Mouse (Mus musculus) forebrain, embryonic 16.5 days (tissue): ENCODE data around the gene Gm3336. TPM values are rescaled to one million over a fixed set of nuclear protein-coding genes. Genes with fewer than 3 reads are reported as not detected.

Experiments
- ATAC-seq: fragments of 200-750 bp; cut with Nextera tagmentation; 2 replicates; pipeline ENCODE4 v1.8.0; 2017; ENCODE audit warnings: mild to moderate bottlenecking, moderate library complexity
- H3K27ac ChIP-seq: fragments of 300-500 bp; sonication (generic); 2 replicates; pipeline ENCODE4 v1.5.1; 2014; ENCODE audit warnings: low read length, control low read depth
- H3K27me3 ChIP-seq: fragments of 300-500 bp; sonication (generic); replicated peaks from 2 replicates; pipeline ENCODE4 v1.6.1; 2014; ENCODE audit warnings: low read length; ENCODE audit not compliant: control insufficient read depth, insufficient read depth
- H3K36me3 ChIP-seq: fragments of 300-500 bp; sonication (generic); 2 replicates; pipeline ENCODE4 v1.6.1; 2014; ENCODE audit not compliant: control insufficient read depth, insufficient read depth
- H3K4me1 ChIP-seq: fragments of 300-500 bp; sonication (generic); replicated peaks from 2 replicates; pipeline ENCODE4 v1.6.1; 2014; ENCODE audit warnings: low read length; ENCODE audit not compliant: control insufficient read depth, insufficient read depth
- H3K4me2 ChIP-seq: fragments of 300-500 bp; sonication (generic); 2 replicates; pipeline ENCODE4 v1.6.1; 2014; ENCODE audit warnings: mild to moderate bottlenecking, low read length, control low read depth
- H3K4me3 ChIP-seq: fragments of 300-500 bp; sonication (generic); replicated peaks from 2 replicates; pipeline ENCODE4 v1.5.1; 2014; ENCODE audit warnings: mild to moderate bottlenecking, low read length, control low read depth
- H3K9ac ChIP-seq: fragments of 300-500 bp; sonication (generic); replicated peaks from 2 replicates; pipeline ENCODE4 v1.6.1; 2014; ENCODE audit warnings: low read depth, low read length, control low read depth
- H3K9me3 ChIP-seq: fragments of 300-500 bp; sonication (generic); 2 replicates; pipeline ENCODE4 v1.6.1; 2016; ENCODE audit warnings: low read length; ENCODE audit not compliant: control insufficient read depth
- WGBS: fragments of 180-500 bp; shearing (Covaris S2); extraction: QIAGEN DNeasy Blood & Tissue Kit; methylation state at CpG from one replicate; pipeline ENCODE4 v1.1.7; 2014; 5-methylcytosine and 5-hydroxymethylcytosine counted together
- polyA plus RNA-seq: library from polyadenylated mRNA; unstranded; fragments of >200 nt; fragmentation: Nextera tagmentation; extraction: Ambion mirVana; gene quantifications from 2 replicates; pipeline ENCODE4 v1.2.1, GENCODE M21; 2015

Gene Gm3336
- polyA plus RNA-seq, 1 experiment from 2014 or later = not detected

DNA sequence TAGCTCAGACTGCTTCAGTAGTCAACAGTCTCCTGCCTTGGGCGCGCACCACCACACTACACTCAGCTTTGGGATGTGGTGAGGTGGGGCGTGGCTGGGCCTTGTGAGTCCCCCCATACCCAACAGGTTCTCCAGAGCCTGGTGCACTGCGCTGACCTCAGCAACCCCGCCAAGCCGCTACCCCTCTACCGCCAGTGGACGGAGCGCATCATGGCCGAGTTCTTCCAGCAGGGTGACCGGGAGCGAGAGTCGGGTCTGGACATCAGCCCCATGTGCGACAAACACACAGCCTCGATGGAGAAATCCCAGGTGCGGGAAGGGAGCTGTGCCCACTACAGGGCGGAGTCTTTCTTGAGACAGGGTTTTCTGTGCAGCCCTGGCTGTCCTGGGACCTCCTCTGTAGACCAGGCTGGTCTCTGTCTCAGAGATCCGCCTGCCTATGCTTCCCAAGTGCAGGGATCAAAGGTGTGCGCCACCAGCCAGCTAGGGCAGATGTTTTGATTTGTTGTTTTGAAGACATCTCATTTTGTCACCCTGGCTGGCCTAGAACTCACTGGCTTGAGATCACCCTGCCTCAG lies 30.8 kb downstream of the Gm3336 start:
- H3K27ac ChIP-seq = no peak overlapping the region
- peaks cover 18% of the 10 kb centered on the region for H3K27me3 ChIP-seq
- no peak overlapping the region for H3K4me2 ChIP-seq
- no peaks in the 10 kb centered on the region; the same call in 1 of the 2 replicates for H3K9me3 ChIP-seq
- no peak for ATAC-seq
- H3K4me3 ChIP-seq = no peak overlapping the region
- H3K9ac ChIP-seq = no peak overlapping the region
- no peaks in the 10 kb centered on the region for H3K36me3 ChIP-seq
- WGBS = 86% methylated on average over 19 of the region's 19 CpGs
- peaks cover 4% of the 10 kb centered on the region for H3K4me1 ChIP-seq

DNA sequence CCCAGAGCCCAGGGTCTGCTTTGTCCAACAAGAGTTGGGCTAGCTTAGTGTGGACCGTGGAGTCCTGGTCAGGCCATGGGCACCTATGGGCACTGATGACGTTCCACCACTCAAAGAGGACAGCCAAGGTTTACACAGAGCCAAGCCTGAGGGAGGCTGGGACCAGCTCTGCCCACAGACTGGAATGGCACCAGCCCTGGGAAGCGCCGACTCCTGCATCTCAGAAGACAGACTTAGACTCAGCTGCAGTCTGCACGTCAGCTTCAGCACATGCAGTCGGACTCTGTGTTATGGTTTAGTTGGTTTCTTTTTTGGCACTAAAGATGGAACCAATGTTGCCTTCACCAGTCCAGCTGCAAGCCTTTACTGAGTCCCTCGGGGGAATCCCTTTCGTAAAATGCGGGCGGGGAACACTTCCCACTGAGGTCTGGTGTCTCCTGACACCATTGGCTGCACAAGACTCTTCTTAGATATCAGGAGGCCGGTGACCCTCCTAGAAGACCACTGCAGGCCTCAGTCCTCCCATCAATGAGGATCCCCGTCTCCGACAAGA lies 31.9 kb downstream of the Gm3336 start:
- Histone ChIP-seq H3K9ac (no peak overlapping the region), H3K27me3 (peaks cover 9% of the 10 kb centered on the region), H3K4me2 (no peak overlapping the region), H3K9me3 (no peaks in the 10 kb centered on the region), H3K27ac (no peak overlapping the region), H3K4me1 (peaks cover 4% of the 10 kb centered on the region), H3K4me3 (no peak overlapping the region), H3K36me3 (no peaks in the 10 kb centered on the region)
- WGBS = 85% methylated on average over 13 of the region's 13 CpGs
- no peak for ATAC-seq

DNA sequence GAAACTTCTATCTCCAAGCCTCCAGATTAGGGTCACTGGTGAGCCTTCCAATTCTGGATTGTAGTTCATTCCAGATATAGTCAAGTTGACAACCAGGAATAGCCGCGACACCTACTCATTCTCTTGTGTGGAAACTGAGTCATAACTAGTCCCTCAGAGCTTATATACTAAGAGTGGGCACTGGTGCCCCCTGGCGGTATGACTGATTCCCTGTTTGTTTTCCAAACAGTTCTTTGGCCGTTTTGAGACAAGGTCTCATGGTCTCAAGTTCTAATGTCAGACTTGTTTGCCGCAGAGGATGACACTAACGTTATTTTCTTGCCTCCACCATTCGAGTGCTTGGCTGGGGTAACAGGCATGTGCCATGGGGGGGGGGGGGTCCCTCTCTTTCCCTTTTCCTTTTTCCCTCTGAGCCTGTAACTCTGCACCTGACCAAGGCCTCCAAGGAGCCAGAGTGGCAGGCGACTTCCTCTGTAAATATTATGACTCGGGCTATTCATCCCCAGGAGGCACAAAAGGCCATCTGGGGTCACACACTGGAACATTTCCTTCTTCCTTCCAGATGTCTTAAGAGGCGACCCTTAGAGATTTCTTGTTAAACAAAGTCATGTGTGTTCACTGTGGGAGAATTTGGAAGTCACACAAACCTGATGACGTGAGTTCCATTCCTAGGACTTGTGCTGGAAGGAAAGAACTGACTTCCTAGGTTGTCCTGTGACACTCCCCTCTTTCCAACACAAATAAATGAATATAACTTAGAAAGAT lies 33.8 kb downstream of the Gm3336 start:
- no peaks in the 10 kb centered on the region for H3K9me3 ChIP-seq
- peaks cover 4% of the 10 kb centered on the region; the same call in 1 of the 2 replicates for H3K36me3 ChIP-seq
- H3K9ac ChIP-seq = no peak overlapping the region
- peaks cover 4% of the 10 kb centered on the region; the same call in 1 of the 2 replicates for H3K27me3 ChIP-seq
- WGBS = 40% methylated on average over 11 of the region's 11 CpGs
- ATAC-seq = no peak
- H3K4me1 ChIP-seq = peaks cover 16% of the 10 kb centered on the region
- no peak overlapping the region for H3K27ac ChIP-seq
- H3K4me3 ChIP-seq = no peak overlapping the region
- H3K4me2 ChIP-seq = no peak overlapping the region

DNA sequence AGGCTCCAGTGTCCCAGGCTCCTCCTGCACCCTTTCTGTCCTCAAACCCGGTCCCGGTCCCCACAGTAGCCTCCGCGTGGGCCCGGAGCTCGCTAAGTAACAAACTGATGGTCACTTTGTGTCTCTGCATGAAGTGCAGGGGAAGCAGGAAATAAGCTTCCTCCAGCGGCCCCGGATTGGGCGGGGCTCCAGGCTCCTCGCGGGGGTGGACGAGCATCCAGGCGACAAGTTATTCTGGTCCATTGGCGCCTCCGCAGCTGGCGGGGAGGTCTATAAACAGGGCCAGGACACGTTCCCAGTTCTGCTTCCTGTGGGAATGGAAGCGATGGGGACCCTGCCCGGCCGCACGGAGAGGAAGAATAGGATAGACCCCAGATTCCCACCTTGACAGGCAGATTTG lies 34.8 kb downstream of the Gm3336 start:
- H3K27ac ChIP-seq = 0 out of 2 replicates have a peak overlapping the region, but pooled peaks have one; percentile 5

DNA sequence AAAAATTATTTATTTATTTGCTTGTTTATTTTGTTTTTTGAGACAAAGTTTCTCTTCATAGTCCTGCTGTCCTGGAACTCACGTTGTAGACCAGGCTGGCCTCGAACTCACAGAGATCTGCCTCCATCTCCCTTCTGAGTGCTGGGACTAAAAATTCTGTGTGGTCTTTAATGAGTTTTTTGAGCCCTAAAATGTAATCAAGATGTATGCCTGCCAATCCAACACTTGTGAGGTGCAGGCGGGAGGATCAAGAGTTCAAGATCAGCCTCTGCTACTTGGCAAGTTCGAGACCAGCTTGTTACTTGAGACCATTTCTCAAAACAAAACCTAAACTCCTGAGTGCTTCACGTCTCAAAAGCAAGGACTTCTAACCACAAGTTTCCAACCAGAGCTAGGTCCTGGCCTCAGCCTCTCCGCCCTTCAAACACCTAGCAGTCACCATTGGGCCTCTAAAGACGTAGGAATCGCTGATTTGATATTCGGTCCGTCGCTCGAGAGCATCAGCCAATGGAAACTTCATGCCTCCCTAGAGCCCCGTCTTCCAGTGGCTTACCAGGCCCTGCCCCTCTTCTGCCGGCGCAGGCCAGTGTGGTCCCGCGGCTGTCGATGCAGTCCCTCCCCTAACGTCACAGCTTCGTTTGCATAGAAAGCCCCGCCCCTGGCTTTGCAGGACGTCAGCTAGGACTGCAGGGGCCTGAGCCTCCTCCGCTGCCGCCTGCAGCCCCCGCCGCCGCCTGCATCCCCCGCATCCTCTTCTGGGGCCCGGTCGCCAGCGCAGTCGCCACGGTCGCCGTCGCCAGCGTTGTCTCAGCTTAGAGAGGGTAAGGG lies 35.9 kb downstream of the Gm3336 start, which contains the start of gene Rab3a:
Gene Rab3a, plus strand, starts transcription at position 637 of the 828 bp plus-strand sequence.
- Histone ChIP-seq H3K9me3 (no peaks in the 10 kb centered on the region), H3K4me2 (peak within 1 kb of the TSS; percentile 76), H3K27me3 (no peaks in the 10 kb centered on the region), H3K9ac (peak within 1 kb of the TSS; percentile 77), H3K36me3 (peaks cover 7% of the 10 kb centered on the region; the same call in 1 of the 2 replicates), H3K4me1 (peaks cover 37% of the 10 kb centered on the region), H3K4me3 (peak within 1 kb of the TSS; percentile 56), H3K27ac (peak within 1 kb of the TSS; percentile 71)
- ATAC-seq = peak; percentile 98
- 8% methylated on average over 37 of the region's 37 CpGs for WGBS

More for the DNA sequence above, 34.8 kb downstream of the Gm3336 start:
- no peak for ATAC-seq
- Histone ChIP-seq H3K36me3 (peaks cover 4% of the 10 kb centered on the region; the same call in 1 of the 2 replicates), H3K4me2 (no peak overlapping the region), H3K4me3 (no peak overlapping the region), H3K4me1 (peaks cover 26% of the 10 kb centered on the region), H3K9ac (no peak overlapping the region), H3K9me3 (no peaks in the 10 kb centered on the region), H3K27me3 (peaks cover under 1% of the 10 kb centered on the region; the same call in 1 of the 2 replicates)
- WGBS = 41% methylated on average over 21 of the region's 21 CpGs

DNA sequence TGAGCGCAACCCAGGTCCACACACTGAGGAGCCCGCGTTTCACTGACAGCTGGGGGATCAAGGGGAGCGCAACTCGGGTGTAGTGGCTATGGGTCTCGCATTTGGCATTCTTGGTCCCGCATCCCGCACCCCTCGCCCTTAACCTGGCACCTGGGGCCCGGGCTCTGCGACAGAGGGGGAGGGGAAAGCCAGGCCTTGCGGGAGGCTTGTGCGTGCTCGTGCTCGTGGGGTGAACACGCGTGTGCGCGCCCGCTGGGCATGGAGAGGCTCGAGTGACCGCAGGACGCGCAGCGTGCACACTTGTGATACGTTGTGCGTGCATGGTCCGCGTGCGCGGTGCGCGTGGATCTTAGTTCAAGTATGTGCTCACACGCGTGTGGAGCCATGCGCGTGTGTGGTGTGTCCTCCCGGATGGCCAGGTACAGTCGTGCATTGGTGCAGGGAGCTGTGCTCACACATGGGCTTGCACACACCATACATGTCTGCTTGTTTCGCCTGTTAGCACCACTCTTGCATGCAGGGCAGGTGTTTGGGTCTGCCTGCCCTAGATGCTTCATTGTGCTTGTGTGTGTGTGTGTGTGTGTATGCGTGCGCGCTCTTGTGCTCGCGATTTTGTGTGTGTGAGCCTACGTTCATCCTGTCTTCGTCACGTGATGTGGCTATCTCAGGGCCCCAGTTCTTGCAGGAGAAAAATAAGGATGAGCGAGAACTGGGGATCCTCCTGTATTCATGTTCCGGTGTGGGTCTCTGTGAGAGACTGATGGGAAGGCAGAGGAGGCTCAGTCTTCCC lies 36.7 kb downstream of the Gm3336 start:
- Histone ChIP-seq H3K9me3 (no peaks in the 10 kb centered on the region), H3K27ac (peak overlapping the region; percentile 71), H3K27me3 (no peaks in the 10 kb centered on the region), H3K9ac (peak overlapping the region; percentile 77), H3K4me3 (peak overlapping the region; percentile 56), H3K4me2 (peak overlapping the region; percentile 76), H3K36me3 (peaks cover 7% of the 10 kb centered on the region; the same call in 1 of the 2 replicates), H3K4me1 (peaks cover 45% of the 10 kb centered on the region)
- WGBS = 10% methylated on average over 50 of the region's 50 CpGs
- ATAC-seq = peak; percentile 39

- no peak for ATAC-seq
- WGBS = 85% methylated on average over 24 of the region's 24 CpGs
- no peaks in the 10 kb centered on the region for H3K9me3 ChIP-seq
- H3K4me3 ChIP-seq = peak overlapping the region; percentile 56
- peaks cover 7% of the 10 kb centered on the region; the same call in 1 of the 2 replicates for H3K36me3 ChIP-seq
- H3K27me3 ChIP-seq = no peaks in the 10 kb centered on the region
- H3K9ac ChIP-seq = peak overlapping the region; percentile 77
- peaks cover 48% of the 10 kb centered on the region for H3K4me1 ChIP-seq
- no peak overlapping the region for H3K27ac ChIP-seq
- H3K4me2 ChIP-seq = peak overlapping the region; percentile 76
These were observed 37.5 kb downstream of the Gm3336 start for GRCm38 (mm10) chr8:70755661-70756475.
